In the genomic region with DNA sequence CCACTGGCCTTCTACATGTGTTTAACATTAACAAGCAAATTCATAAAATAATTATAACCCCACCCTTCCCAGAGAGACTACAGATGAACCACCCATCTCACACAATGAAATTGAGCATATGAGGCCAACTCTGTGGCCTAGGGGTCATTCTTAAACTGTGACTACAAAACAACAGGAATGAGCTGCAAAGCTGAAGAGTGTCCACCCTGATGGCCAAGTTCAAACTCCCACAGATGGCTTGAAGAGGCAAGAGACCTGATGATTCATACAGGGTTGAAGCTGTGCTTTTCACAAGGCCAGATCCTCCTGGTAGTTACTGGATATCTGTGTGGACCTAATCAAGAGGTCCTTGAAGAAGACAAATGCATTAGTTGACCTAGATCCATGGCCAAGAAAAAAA, we compare ENCODE assay signal across 19 mouse cellular contexts.
DNase-seq lines count a peak whose midpoint lies in the region; TF ChIP-seq lines count a peak whose summit lies in the region.
"Had no signal": no experiment of that assay in that cellular context is flagged by ENCODE, and none has a peak within 500 bp of the region (broad histone marks: within the 10 kb centered on the region; RNA-seq: fewer than 3 reads in every experiment).

No protein-coding gene starts in this region.

- intact Hi-C loops in gastrocnemius, adult 2 months (cut with DNase I), result no loop called here

- H3K27ac ChIP-seq in gastrocnemius, adult 2 months, result peak overlapping the region; percentile 57
- H3K27ac ChIP-seq: embryonic facial prominence, embryonic 13.5 days; forebrain, embryonic 13.5 days; heart, adult 2 months; heart, embryonic 15.5 days; hindbrain, embryonic 13.5 days; hindbrain, postnatal 0 days had no signal

- DNase-seq in adrenal gland, adult (ENCODE audit: inconsistent age in 2 of 2, low spot score in 1 of 2), result peak; percentile 31 to 74
- DNase-seq in adrenal gland, postnatal 4 days (ENCODE audit: low spot score in 2 of 2), result no peak
- peak; percentile 34 for DNase-seq in gastrocnemius, adult 2 months
- no peak for DNase-seq in gastrocnemius, postnatal 10 days
- peak; percentile 5 for DNase-seq in adrenal gland, postnatal 14 days
- peak; percentile 76 for DNase-seq in skeletal muscle tissue, adult 2 months (ENCODE audit: low read depth, low spot score)
- DNase-seq in thymus, postnatal 4 days, result no peak
- DNase-seq: cerebellum, adult 18-20 months; cerebellum, adult 9-11 months; cerebellum, postnatal 36 days; forebrain, postnatal 0 days; heart, adult 2 months; heart, postnatal 14 days; kidney, adult 11 months had no signal

- TF ChIP-seq CTCF in gastrocnemius, adult 2 months (IDR thresholded peaks at IDR 0.05), result no peak

- H3K4me3 ChIP-seq in gastrocnemius, adult 2 months, result no peak overlapping the region
- H3K4me3 ChIP-seq: embryonic facial prominence, embryonic 13.5 days; forebrain, embryonic 13.5 days; heart, adult 2 months; heart, embryonic 15.5 days; hindbrain, embryonic 13.5 days had no signal

Comparison
In these comparisons a context has a peak if more than half of its experiments do, and no peak if none do; other contexts are left out.
1. DNase-seq: peak in adrenal gland, adult (2 of 2), gastrocnemius, adult 2 months (single experiment), adrenal gland, postnatal 14 days (single experiment) and skeletal muscle tissue, adult 2 months (single experiment); none in adrenal gland, postnatal 4 days (0 of 2), gastrocnemius, postnatal 10 days (single experiment) and thymus, postnatal 4 days (single experiment).